Mouse (Mus musculus): ENCODE results near the gene Tcf23. TPM values are rescaled to one million over a fixed set of nuclear protein-coding genes. Genes with fewer than 3 reads are reported as not detected.
A peak's percentile ranks its signal among the peaks of the same experiment; 100 is the strongest.

Tcf23 gene
- polyA plus RNA-seq, 1 experiment from 2014 or later = 0.04 TPM

GRCm38 (mm10) chr5:30944344-30944743, 24.1 kb upstream of the Tcf23 start:
- 81% methylated on average over 6 of the region's 6 CpGs for WGBS
- Histone ChIP-seq H3K36me3 (ENCODE audit: control insufficient read depth, insufficient read depth, low read length) (no peaks in the 10 kb centered on the region), H3K4me2 (no peak overlapping the region), H3K9me3 (ENCODE audit: control insufficient read depth, low read length) (no peaks in the 10 kb centered on the region), H3K9ac (ENCODE audit: low read depth, low read length) (no peak overlapping the region), H3K27ac (ENCODE audit: low read depth, low read length) (no peak overlapping the region), H3K4me3 (ENCODE audit: low read depth, low read length) (no peak overlapping the region), H3K4me1 (replicated peaks; ENCODE audit: control insufficient read depth, insufficient read depth, low read length) (peaks cover 9% of the 10 kb centered on the region), H3K27me3 (replicated peaks; ENCODE audit: control insufficient read depth, insufficient read depth, low read length) (peaks cover 5% of the 10 kb centered on the region; the same call in 1 of the 2 replicates)
- ATAC-seq (replicated peaks; ENCODE audit: low FRiP score) (no peak), DNase-seq (ENCODE audit: low spot score) (no peak)

GRCm38 (mm10) chr5:30944956-30945781, 23.3 kb upstream of the Tcf23 start, which contains the start of gene Cgref1:
Cgref1 (minus strand) TSS chr5:30945591.
- Histone ChIP-seq H3K4me1 (replicated peaks; ENCODE audit: control insufficient read depth, insufficient read depth, low read length) (peaks cover 11% of the 10 kb centered on the region), H3K9me3 (ENCODE audit: control insufficient read depth, low read length) (no peaks in the 10 kb centered on the region), H3K4me3 (ENCODE audit: low read depth, low read length) (peak within 1 kb of the TSS; percentile 35), H3K27ac (ENCODE audit: low read depth, low read length) (no peak within 1 kb of the TSS), H3K27me3 (replicated peaks; ENCODE audit: control insufficient read depth, insufficient read depth, low read length) (peaks cover 5% of the 10 kb centered on the region; the same call in 1 of the 2 replicates), H3K4me2 (peak within 1 kb of the TSS; percentile 62), H3K36me3 (ENCODE audit: control insufficient read depth, insufficient read depth, low read length) (no peaks in the 10 kb centered on the region), H3K9ac (ENCODE audit: low read depth, low read length) (peak within 1 kb of the TSS; percentile 26)
- WGBS = 8% methylated on average over 44 of the region's 44 CpGs
- ATAC-seq (replicated peaks; ENCODE audit: low FRiP score) (peak; percentile 51; the same call in 1 of the 2 replicates), DNase-seq (ENCODE audit: low spot score) (peak; percentile 41)

GRCm38 (mm10) chr5:30948620-30949019, 19.8 kb upstream of the Tcf23 start:
- H3K9ac ChIP-seq (ENCODE audit: low read depth, low read length) = no peak overlapping the region
- no peaks in the 10 kb centered on the region for H3K9me3 ChIP-seq (ENCODE audit: control insufficient read depth, low read length)
- 72% methylated on average over 5 of the region's 5 CpGs for WGBS
- H3K36me3 ChIP-seq (ENCODE audit: control insufficient read depth, insufficient read depth, low read length) = peaks cover 9% of the 10 kb centered on the region
- no peak overlapping the region; the same call in 1 of the 2 replicates for H3K4me2 ChIP-seq
- peaks cover 14% of the 10 kb centered on the region for H3K4me1 ChIP-seq (replicated peaks; ENCODE audit: control insufficient read depth, insufficient read depth, low read length)
- H3K27me3 ChIP-seq (replicated peaks; ENCODE audit: control insufficient read depth, insufficient read depth, low read length) = peaks cover 5% of the 10 kb centered on the region; the same call in 1 of the 2 replicates
- no peak overlapping the region for H3K4me3 ChIP-seq (ENCODE audit: low read depth, low read length)
- H3K27ac ChIP-seq (ENCODE audit: low read depth, low read length) = no peak overlapping the region
- ATAC-seq (replicated peaks; ENCODE audit: low FRiP score) = no peak
- DNase-seq (ENCODE audit: low spot score) = no peak

DNA sequence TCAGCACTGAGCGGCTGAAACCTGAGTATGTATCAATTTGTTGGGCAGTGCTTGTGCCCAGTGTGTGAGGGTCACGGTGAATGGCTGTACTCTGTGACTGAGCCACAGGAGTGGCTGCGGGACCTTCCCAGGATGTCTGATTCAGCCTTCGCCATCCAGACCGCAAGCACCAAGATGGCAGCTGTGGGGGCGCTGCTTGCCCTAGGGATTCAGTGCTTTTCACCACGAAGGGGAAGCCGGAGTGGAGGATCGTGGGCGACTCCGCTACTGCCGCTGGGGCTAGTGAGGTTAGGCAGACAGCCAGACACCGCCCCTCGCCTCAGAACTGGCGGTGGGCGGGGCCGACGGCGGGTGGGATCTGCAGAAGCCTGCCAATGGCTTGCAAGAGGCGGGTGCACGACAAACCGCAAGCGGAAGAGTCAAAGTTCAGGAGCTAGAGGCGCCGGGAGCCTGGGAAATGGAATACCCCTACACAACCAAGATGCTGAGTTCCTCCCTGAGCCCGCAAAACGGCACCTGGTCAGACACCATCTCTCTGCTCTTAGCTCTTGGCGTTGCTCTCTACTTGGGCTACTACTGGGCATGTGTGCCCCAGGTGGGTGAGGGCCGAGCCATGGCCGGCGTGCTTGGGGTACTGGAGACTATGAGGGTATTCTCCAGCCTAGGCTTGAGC, 18.7 kb upstream of the Tcf23 start:
- WGBS = under 1% methylated on average over 31 of the region's 31 CpGs
- peak; percentile 92 for DNase-seq (ENCODE audit: low spot score)

GRCm38 (mm10) chr5:30950451-30950850, 18.0 kb upstream of the Tcf23 start:
- Histone ChIP-seq H3K4me3 (ENCODE audit: low read depth, low read length) (peak overlapping the region; percentile 62), H3K27me3 (replicated peaks; ENCODE audit: control insufficient read depth, insufficient read depth, low read length) (peaks cover 2% of the 10 kb centered on the region; the same call in 1 of the 2 replicates), H3K9ac (ENCODE audit: low read depth, low read length) (peak overlapping the region; percentile 63), H3K4me2 (peak overlapping the region; percentile 78), H3K4me1 (replicated peaks; ENCODE audit: control insufficient read depth, insufficient read depth, low read length) (peaks cover 10% of the 10 kb centered on the region), H3K9me3 (ENCODE audit: control insufficient read depth, low read length) (no peaks in the 10 kb centered on the region), H3K36me3 (ENCODE audit: control insufficient read depth, insufficient read depth, low read length) (peaks cover 22% of the 10 kb centered on the region), H3K27ac (ENCODE audit: low read depth, low read length) (peak overlapping the region; percentile 6; the same call in 1 of the 2 replicates)
- ATAC-seq (replicated peaks; ENCODE audit: low FRiP score) = no peak
- DNase-seq (ENCODE audit: low spot score) = no peak
- WGBS = 74% methylated on average over 4 of the region's 4 CpGs

More for the DNA sequence above, 18.7 kb upstream of the Tcf23 start:
- Histone ChIP-seq H3K27me3 (replicated peaks; ENCODE audit: control insufficient read depth, insufficient read depth, low read length) (peaks cover 5% of the 10 kb centered on the region; the same call in 1 of the 2 replicates), H3K4me2 (peak overlapping the region; percentile 78), H3K36me3 (ENCODE audit: control insufficient read depth, insufficient read depth, low read length) (peaks cover 19% of the 10 kb centered on the region), H3K4me3 (ENCODE audit: low read depth, low read length) (peak overlapping the region; percentile 62), H3K9me3 (ENCODE audit: control insufficient read depth, low read length) (no peaks in the 10 kb centered on the region), H3K27ac (ENCODE audit: low read depth, low read length) (peak overlapping the region; percentile 6; the same call in 1 of the 2 replicates), H3K9ac (ENCODE audit: low read depth, low read length) (peak overlapping the region; percentile 63), H3K4me1 (replicated peaks; ENCODE audit: control insufficient read depth, insufficient read depth, low read length) (peaks cover 14% of the 10 kb centered on the region)
- ATAC-seq (replicated peaks; ENCODE audit: low FRiP score) = peak; percentile 91

DNA sequence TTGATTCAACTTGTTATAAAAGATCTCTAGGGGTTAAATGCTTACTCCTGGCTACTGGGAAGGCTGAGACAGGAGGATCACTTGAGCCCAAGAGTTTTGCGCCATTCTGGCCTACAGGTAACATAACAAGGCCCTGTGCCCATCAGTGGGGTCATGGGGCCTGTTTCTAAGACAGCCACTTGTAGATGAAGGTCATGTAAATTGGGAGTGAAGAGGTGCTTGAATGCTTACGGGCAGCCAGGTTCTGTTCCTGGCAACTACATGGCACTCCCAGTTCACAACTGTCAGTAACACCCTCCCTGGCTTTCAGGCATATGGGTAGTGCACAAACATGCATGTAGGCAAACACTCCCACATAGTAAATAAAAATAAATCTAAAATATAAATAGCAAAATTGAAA, 17.5 kb upstream of the Tcf23 start:
- Histone ChIP-seq H3K9ac (ENCODE audit: low read depth, low read length) (no peak overlapping the region), H3K36me3 (ENCODE audit: control insufficient read depth, insufficient read depth, low read length) (peaks cover 23% of the 10 kb centered on the region), H3K9me3 (ENCODE audit: control insufficient read depth, low read length) (no peaks in the 10 kb centered on the region), H3K27me3 (replicated peaks; ENCODE audit: control insufficient read depth, insufficient read depth, low read length) (no peaks in the 10 kb centered on the region; the same call in 1 of the 2 replicates), H3K4me2 (peak overlapping the region; percentile 78), H3K4me3 (ENCODE audit: low read depth, low read length) (peak overlapping the region; percentile 62; the same call in 1 of the 2 replicates), H3K4me1 (replicated peaks; ENCODE audit: control insufficient read depth, insufficient read depth, low read length) (peaks cover 10% of the 10 kb centered on the region), H3K27ac (ENCODE audit: low read depth, low read length) (no peak overlapping the region)
- 94% methylated on average over 2 of the region's 2 CpGs for WGBS
- DNase-seq (ENCODE audit: low spot score) (no peak), ATAC-seq (replicated peaks; ENCODE audit: low FRiP score) (no peak)

GRCm38 (mm10) chr5:30951706-30952105, 16.8 kb upstream of the Tcf23 start:
- Histone ChIP-seq H3K4me1 (replicated peaks; ENCODE audit: control insufficient read depth, insufficient read depth, low read length) (peaks cover 10% of the 10 kb centered on the region), H3K36me3 (ENCODE audit: control insufficient read depth, insufficient read depth, low read length) (peaks cover 26% of the 10 kb centered on the region), H3K9me3 (ENCODE audit: control insufficient read depth, low read length) (no peaks in the 10 kb centered on the region), H3K9ac (ENCODE audit: low read depth, low read length) (no peak overlapping the region), H3K27ac (ENCODE audit: low read depth, low read length) (no peak overlapping the region), H3K4me2 (no peak overlapping the region), H3K4me3 (ENCODE audit: low read depth, low read length) (no peak overlapping the region), H3K27me3 (replicated peaks; ENCODE audit: control insufficient read depth, insufficient read depth, low read length) (no peaks in the 10 kb centered on the region)
- WGBS = 83% methylated on average over 6 of the region's 6 CpGs
- no peak for ATAC-seq (replicated peaks; ENCODE audit: low FRiP score)
- DNase-seq (ENCODE audit: low spot score) = no peak

- peaks cover 10% of the 10 kb centered on the region for H3K4me1 ChIP-seq (replicated peaks; ENCODE audit: control insufficient read depth, insufficient read depth, low read length)
- H3K4me2 ChIP-seq = no peak overlapping the region
- no peak overlapping the region for H3K4me3 ChIP-seq (ENCODE audit: low read depth, low read length)
- H3K27ac ChIP-seq (ENCODE audit: low read depth, low read length) = no peak overlapping the region
- H3K9ac ChIP-seq (ENCODE audit: low read depth, low read length) = no peak overlapping the region
- H3K36me3 ChIP-seq (ENCODE audit: control insufficient read depth, insufficient read depth, low read length) = peaks cover 29% of the 10 kb centered on the region
- H3K9me3 ChIP-seq (ENCODE audit: control insufficient read depth, low read length) = no peaks in the 10 kb centered on the region
- H3K27me3 ChIP-seq (replicated peaks; ENCODE audit: control insufficient read depth, insufficient read depth, low read length) = no peaks in the 10 kb centered on the region
- DNase-seq (ENCODE audit: low spot score) (no peak), ATAC-seq (replicated peaks; ENCODE audit: low FRiP score) (no peak)
- WGBS = 82% methylated on average over 5 of the region's 5 CpGs
Observed at GRCm38 (mm10) chr5:30952551-30952950, 15.9 kb upstream of the Tcf23 start.
